Mouse (Mus musculus) left cerebral cortex, adult 2 months (tissue): Measurements from ENCODE around the gene Tbr1. TPM values are rescaled to one million over a fixed set of nuclear protein-coding genes. Genes with fewer than 3 reads are reported as not detected.

Experiments used
- DNase-seq, 2 experiments: peaks; one replicate each; pipeline ENCODE4 v3.0.0; 2021 to 2022; ENCODE audit warnings: low spot score in 2 of 2, mixed read lengths in 1 of 2; ENCODE audit errors: extremely low spot score in 1 of 2
- H3K27ac ChIP-seq: fragments of 200-600 bp; 2 replicates; pipeline ENCODE4 v1.8.1; 2022
- H3K4me3 ChIP-seq: fragments of 200-600 bp; 2 replicates; pipeline ENCODE4 v1.8.1; 2022
- CTCF ChIP-seq: fragments of 200-600 bp; IDR thresholded peaks from 2 replicates; pipeline ENCODE4 v1.8.1; 2022; ENCODE audit warnings: antibody characterized with exemption, mild to moderate bottlenecking, moderate library complexity
- intact Hi-C: fragments of 180-260 bp; cut with DNase I; formaldehyde crosslinking; loops from one replicate; pipeline ENCODE4 v1.15.1; 2025
- long read RNA-seq, 2 experiments: library from polyadenylated mRNA; stranded (forward); transcript quantifications; one replicate each; pipeline ENCODE4 v2.0.0; 2021; ENCODE audit warnings: borderline mapping rate in 2 of 2
- total RNA-seq, 2 experiments: library from RNA; stranded (reverse); gene quantifications; 2 replicates each; pipeline ENCODE4 v1.2.3; 2021

Tbr1 gene
- 100 to 1,000 TPM; 116 to 131 TPM for total RNA-seq
- long read RNA-seq, experiment 1, transcript Tbr1-201 (6 exons, 3,977 nt) = major isoform, 133 of 174 reads
- long read RNA-seq, experiment 1, partial matches to known transcripts = 33 of 174 reads
- long read RNA-seq, experiment 1, other reads (novel, unspliced or antisense) = 6 of 174 reads
- long read RNA-seq, experiment 2, transcript Tbr1-201 (6 exons, 3,977 nt) = major isoform, 93 of 122 reads
- long read RNA-seq, experiment 2, partial matches to known transcripts = 16 of 122 reads
- long read RNA-seq, experiment 2, other reads (novel, unspliced or antisense) = 11 of 122 reads

DNA sequence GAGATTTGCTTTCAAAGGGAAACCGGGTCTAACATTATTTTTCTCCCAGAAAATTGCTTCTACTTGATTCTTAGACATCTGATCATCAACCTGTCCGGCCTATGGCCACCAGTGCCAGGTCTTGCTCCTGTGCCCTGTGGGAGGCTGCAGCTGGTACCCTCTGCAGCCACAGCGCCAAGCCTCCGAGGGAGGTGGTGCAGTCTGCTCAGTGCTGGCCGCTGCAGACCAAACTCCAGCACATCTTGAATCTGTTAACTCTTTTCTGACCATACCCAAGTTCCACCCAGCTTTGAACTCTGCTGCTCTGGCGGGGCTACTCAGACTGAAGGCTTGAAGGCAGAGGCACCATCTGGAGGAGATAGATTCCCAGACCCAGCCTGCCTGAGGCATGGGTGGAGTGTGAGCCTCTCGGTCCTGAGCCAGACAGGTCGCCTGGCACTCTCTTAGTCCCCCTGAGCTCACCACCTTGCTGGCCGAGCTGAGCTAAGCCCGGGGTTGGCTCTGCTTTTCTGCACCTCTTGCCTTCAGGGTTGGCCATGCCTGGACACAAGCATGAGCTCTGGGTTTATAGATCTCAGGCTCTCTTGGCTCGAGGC lies at the start of gene Tbr1:
Gene Tbr1 (plus strand): TSS at position 275 of the 596 bp plus-strand sequence.
- intact Hi-C loops = loop anchor here (5.0 kb wide), 1 partner anchor 90 kb away; the partner anchor contains the start of gene Psmd14
- no peak; the same call in 1 of the 2 replicates for TF ChIP-seq CTCF
- peak; percentile 27 to 47 for DNase-seq
- Histone ChIP-seq H3K27ac (peak within 1 kb of the TSS; percentile 94), H3K4me3 (peak within 1 kb of the TSS; percentile 71)

DNA sequence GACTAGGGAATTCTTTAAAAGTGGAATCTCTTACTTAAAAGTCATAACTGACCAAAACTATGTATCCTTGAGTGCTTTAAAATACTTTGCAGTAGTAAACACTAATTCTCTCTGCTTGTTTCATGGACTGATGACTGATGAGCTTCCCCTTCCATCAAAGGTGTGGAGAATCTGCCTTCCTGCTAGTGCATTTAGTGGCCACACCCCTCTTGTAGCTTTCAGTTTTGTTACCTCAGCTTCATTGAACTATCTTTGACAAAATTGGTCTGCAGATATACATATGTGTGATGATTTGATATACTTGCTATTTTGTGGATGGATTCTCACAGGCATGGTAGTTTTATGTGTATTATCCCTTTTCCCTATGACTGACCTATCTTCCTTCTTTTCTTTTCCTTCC lies 47.7 kb upstream of the Tbr1 start:
- no peak for TF ChIP-seq CTCF
- intact Hi-C loops = no loop called here

DNA sequence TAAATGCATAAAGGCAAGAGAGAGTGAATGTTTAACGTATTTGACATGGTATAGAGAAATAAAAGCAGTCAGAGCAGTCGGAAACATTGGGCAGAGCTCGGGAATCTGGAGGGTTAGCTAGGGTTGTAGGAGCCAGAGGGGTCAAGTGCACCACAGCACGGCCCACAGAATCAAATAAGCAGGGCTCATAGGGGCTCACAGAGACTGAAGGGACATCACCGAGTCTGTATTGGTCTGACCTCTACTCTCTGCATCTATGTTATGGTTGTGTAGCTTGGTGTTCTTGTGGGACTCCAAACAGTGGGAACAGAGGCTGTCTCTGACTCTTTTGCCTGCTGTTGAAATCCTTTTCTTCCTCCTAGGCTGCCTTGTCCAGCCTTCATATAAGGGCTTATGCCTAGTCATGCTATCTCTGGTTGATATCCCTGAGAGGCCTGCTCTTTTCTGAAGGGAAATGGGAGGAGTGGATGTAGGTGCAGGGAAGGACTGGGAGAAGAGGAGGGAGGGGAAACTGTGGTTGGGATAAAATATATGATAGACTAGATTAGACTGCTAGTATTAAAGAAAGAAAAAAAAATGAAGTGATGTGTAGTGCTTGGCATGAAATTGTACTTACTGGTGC lies 43.4 kb upstream of the Tbr1 start:
- intact Hi-C loops = no loop called here
- H3K4me3 ChIP-seq = no peak overlapping the region
- H3K27ac ChIP-seq = no peak overlapping the region
- no peak for TF ChIP-seq CTCF
- DNase-seq = no peak

More for the DNA sequence above, 47.7 kb upstream of the Tbr1 start:
- no peak for DNase-seq
- no peak overlapping the region for H3K27ac ChIP-seq
- no peak overlapping the region for H3K4me3 ChIP-seq

DNA sequence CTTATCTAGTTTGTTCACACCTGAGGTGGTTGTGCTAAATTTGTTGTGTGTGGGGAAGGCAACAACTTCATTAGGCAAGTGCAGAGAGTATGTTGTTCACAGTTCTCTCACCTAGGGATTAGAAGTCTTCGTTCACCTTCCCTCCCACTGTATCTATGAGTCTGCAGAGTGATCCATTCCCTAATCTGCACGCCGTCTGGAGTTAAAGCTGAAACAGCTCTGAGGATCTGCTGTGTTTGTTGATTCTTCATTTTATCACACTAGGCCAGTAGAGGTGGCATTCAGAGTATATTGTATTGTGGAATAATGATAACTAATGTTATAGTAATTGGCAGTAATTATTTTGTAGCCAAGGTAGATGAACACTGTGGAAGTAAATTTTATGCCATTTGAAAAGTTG lies 42.7 kb upstream of the Tbr1 start:
- Histone ChIP-seq H3K27ac (no peak overlapping the region), H3K4me3 (no peak overlapping the region)
- TF ChIP-seq CTCF = no peak
- no peak for DNase-seq
- intact Hi-C loops = no loop called here

DNA sequence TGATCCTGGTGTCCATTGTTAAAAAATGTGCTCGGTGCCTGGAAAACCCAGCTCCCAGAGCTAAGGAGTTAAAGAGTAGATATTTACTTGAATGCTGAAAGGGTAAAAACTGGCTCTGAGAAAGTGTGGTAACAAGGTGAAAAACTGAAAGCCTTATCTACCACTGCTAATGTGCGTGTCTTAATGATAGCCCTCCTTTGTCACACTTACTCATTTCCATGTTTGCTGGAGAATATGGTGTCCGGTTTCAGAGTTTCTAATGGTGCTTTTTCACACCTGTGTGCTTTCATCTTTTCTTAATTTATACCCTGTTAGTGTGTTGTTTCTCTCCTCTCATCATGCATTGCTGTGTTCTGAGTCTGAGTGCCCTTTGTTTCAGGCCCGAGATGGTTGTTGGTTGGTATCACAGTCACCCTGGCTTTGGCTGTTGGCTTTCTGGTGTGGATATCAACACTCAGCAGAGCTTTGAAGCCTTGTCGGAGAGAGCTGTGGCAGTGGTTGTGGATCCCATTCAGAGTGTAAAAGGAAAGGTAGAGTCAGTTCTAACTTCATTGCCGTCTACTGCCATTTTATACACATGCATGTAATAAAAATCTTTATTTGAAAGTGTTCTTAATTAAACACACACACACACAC lies 38.1 kb upstream of the Tbr1 start:
- DNase-seq = no peak
- intact Hi-C loops = no loop called here
- Histone ChIP-seq H3K27ac (no peak overlapping the region), H3K4me3 (no peak overlapping the region)
- no peak for TF ChIP-seq CTCF

DNA sequence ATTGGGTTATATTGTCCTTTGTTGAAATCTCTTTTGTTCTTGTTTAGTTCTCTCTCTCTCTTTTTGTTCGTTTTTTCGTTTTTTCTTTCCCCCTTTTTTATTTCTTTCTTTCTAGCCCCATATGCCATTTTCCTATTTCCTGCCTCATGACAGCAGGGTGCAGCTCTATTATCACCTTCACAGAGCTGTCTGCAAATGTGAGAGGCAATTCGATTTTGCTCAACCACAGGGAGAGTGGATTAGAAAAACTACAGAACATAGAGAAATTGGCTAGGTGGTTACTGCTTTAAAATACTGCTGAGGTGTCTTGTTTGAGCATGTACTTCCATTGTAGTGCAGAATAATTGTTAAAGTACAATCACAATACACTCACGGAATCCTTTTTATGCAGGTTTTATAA lies 37.2 kb upstream of the Tbr1 start:
- DNase-seq = no peak
- intact Hi-C loops = no loop called here
- Histone ChIP-seq H3K4me3 (no peak overlapping the region), H3K27ac (no peak overlapping the region)
- TF ChIP-seq CTCF = no peak

DNA sequence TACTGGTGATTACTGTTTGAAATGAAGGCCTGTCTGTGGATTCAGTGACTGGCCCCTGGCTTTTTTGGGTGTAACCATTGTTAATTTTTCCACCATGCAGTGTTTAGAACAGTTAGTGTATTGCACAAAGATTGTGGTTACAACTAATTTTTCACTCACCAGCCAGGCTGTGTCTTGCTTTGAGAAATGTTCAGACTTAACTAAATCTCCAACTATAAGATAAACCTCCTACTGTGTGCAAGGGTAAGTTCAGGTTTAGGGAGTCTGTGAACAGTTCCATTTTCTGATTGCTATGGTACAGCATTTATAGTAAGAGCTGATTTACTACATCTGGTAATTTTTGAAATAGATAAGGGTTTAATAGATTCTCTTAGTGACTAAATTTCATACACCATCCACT lies 21.9 kb upstream of the Tbr1 start:
- no peak overlapping the region for H3K4me3 ChIP-seq
- H3K27ac ChIP-seq = no peak overlapping the region
- intact Hi-C loops = no loop called here
- no peak for DNase-seq
- TF ChIP-seq CTCF = no peak

DNA sequence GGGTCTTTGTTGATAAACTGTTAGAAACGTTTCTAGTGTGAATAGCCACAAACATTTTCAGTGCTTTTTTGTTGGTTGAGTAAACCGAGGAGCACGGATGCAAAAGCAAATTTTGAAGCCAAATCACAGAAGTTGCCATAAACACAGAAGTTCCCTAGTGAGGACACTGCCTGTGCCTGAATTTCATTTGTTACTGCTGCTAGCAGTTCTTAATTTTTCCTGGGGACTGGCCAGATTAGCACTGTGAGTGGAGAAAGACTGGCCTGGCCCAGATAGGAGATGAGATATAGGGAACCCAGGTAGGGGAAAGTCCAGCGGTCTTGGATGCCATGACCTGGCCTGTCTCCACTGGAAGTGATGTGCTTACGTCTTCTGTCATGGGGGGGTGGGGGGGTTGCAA lies 7.8 kb upstream of the Tbr1 start:
- DNase-seq = no peak
- no peak overlapping the region for H3K27ac ChIP-seq
- TF ChIP-seq CTCF = no peak
- H3K4me3 ChIP-seq = no peak overlapping the region
- intact Hi-C loops = no loop called here

DNA sequence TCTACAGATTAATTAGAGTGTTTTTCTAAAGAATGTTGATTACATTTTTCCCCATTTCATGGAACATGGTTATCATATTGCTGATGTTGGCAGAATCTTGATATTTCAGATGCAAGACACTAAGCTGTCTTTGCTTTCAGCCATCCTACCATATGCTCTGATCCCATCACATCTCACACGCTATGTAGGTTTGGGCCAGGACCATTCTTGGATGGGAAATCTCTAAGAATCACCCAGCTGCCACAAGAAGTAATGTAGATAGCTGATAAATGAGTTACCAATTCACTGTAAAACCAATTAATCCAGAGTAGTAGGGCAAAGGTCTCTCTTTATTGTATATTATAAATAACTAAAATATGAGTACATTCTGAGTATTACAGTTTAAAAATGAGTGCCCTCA lies 4.7 kb upstream of the Tbr1 start:
- no peak for DNase-seq
- intact Hi-C loops = no loop called here
- Histone ChIP-seq H3K4me3 (no peak overlapping the region), H3K27ac (no peak overlapping the region)
- no peak for TF ChIP-seq CTCF

DNA sequence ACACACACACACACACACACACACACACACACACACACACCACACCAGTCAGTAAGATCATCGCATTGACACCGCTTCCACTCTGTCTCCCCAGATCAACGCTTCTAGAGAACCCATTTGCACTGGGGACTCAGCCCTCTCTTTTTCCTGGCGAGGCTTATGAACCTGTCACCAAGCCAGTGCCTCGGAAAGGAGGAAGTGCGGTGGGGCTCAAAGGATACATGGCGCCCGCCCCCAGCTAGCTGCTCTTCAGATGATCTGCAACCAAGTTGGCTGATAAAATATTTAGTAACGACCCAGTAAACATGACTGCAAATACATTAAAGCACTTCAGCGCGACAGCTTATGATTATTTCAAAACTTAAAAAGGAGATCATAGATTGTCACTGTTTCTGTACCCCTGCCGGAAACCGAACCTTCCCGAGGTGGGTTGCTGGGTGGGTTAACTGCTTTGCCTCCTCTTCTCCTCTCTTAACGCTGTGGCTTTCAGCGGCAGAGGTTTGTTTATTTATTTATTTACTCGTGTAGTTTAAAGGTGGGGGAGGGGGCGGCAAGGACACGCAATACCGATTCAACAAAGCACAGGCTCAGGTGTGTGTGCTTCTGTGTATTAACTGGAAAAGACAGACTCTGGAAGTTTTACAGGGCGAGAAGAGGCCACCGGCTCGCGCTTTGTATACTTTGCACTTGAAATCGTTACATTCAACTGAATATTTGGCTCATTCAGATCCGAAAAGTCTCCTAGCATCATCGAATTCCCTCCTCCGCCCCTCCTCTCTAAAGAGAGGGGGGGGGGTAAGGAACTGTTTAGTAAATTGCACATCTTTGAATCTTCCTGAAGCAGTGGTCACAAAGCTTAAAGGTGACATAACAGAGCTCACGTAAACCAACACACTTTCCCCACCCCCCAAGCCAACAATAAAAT lies 975 bp downstream of the Tbr1 start:
- peak in 1 of 2 experiments; percentile 44 for DNase-seq
- intact Hi-C loops = loop anchor here (2.0 to 5.0 kb wide), 2 partner anchors 91 to 147 kb away; partner anchors contain the start of gene Psmd14
- peak overlapping the region; percentile 71 for H3K4me3 ChIP-seq
- no peak for TF ChIP-seq CTCF
- H3K27ac ChIP-seq = peak overlapping the region; percentile 94

DNA sequence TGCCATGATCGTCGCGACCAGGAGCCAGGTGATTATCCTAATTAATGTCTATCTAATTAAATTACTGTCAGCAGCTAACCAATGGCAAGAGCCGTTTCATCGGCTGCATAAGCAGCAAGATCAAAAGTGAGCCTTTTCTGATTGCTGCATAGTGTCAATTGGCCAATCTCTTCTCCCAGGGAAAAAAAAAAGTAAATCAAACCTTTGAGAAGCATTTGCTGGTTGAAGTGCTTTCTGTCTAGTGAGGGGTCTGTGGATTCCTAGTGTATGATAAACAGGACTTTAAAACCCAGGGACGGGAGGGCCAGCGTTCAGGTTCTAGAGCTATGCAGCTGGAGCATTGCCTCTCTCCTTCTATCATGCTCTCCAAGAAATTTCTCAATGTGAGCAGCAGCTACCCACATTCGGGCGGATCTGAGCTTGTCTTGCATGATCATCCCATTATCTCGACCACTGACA lies 1.7 kb downstream of the Tbr1 start:
- H3K27ac ChIP-seq = peak overlapping the region; percentile 94
- TF ChIP-seq CTCF = no peak
- intact Hi-C loops = loop anchor here (2.0 to 5.0 kb wide), 2 partner anchors 92 to 148 kb away; partner anchors contain the start of gene Psmd14

More for the DNA sequence above, 1.7 kb downstream of the Tbr1 start:
- peak; percentile 35 to 49 for DNase-seq
- H3K4me3 ChIP-seq = peak overlapping the region; percentile 71
